Mouse (Mus musculus): Measurements from ENCODE around the gene C1qc.

The C1qc gene

DNA sequence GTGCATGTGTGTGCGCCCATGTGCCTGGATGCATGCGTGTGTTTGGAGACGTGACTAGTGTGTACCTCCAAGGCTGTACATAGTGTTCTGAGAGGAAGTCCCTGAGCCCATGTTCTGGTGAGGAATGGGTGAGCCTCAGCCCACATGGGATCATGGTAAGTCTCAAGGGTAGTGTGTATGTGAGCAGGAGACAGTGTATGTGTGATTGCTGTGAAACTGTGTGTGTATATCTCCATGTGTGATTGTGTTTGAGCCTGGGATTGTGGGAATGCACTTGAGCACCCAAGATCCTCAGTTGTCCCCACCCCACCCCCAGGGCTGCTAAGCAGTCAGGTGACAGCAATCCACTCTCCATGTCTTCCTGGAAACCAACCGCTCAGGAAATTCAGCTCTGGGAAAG is 2.0 kb upstream of the C1qc start:
- no peak for DNase-seq

- peak; percentile 62 for DNase-seq
Measured at GRCm38 (mm10) chr4:136893691-136894543, 1.1 kb upstream of the C1qc start.

DNA sequence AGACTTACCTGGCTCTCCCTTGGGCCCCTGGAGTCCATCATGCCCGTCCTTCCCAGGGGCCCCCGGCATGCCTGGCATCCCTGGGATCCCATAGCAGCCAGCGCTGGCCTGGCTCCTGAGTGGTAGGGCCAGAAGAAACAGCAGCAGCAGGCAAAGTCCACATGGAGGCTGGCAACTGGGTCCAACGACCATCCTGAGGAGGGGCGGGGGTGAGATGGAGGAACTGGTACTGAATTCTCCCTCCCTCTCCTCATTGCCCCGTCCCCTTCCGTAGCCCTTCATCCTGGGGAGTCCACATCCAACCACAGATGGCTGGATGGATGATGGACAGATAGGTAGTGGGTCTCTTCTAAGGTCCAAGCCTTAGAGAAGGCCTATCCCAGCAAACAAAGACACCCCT is 494 bp downstream of the C1qc start:
- DNase-seq = no peak

GRCm38 (mm10) chr4:136891115-136891514 is 1.8 kb downstream of the C1qc start:
- no peak for DNase-seq

DNA sequence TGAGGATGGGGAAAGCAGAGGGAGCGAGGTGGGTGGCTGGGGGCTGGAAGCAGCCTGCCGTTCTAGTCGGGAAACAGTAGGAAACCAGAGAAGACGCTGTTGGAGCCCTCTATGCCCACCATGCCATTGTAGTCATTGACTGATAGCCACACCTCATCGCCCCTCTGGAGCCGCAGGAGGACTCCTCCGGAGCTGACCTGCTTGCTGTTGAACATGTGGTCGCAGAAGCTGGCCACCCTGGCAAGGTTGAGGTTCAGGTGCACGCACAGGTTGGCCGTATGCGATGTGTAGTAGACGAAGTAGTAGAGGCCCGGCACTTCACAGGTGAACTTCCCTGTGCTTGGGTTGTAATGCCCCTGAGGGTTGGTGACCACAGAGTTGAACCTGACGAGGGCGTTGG is 2.9 kb downstream of the C1qc start:
- DNase-seq = no peak

DNA sequence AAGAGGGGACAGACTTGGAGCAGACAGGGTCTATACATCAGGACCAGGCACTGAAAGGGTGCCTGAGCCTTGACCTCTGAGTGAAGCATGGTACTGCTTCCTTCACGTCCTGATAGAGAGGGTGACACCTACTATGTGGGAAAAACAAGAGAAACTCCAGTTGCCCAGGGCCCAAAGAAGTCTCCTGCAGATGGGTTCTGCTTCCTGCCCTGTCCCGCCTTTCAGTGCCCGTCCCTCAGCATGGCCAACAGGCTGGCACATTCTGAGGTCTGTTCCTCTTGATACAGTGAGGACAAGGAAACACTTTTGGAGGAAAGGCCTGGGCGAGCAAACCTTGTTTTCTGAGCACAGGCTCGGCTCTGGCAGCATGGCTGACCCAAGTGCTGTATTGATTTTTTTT is 5.2 kb downstream of the C1qc start:
- DNase-seq = no peak

- no peak for DNase-seq
Measured at GRCm38 (mm10) chr4:136886101-136886500, 6.8 kb downstream of the C1qc start, which contains the start of gene C1qb. TSS of gene C1qb (minus strand) at chr4:136886187.

DNA sequence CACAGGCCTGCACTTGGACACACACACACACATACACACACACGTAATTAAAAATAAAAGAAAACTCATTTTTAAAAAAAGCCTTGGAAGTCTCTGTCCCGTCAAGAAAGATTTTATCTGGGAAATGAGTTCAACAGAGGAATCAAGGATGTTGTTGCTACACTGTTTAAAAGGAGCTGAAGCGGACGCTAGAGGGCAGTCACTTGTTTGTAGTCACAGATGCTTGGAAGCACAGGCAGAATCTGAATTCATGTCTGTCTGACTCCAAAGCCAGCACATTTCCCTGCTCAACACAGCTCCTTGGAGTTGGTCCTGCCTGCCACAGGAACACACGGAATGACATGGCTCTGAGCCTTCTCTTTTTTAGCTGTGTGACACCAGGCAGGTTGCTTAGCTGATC is 14.3 kb downstream of the C1qc start:
- DNase-seq = no peak

GRCm38 (mm10) chr4:136878171-136878570 is 14.7 kb downstream of the C1qc start:
- DNase-seq = no peak

DNA sequence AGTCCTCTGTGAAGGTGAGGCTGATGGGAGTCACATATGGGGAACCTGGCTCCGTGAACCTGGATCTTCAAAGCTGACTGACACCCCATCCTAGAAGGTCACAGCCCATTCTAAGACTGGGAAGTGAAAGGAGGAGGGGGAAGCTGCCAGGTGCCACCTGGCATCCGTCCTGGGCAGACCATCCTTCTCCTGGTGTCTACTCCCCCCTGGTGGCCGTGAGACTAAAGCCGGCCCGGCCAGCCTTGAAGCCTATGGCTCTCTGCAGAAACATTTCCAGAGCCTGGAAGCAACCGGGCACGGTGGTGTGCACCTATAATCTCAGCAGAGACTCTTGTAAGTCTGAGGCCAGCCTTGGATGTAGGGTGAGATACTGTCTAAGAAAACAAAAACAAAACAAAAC is 15.9 kb downstream of the C1qc start:
- peak; percentile 47 for DNase-seq

GRCm38 (mm10) chr4:136875012-136875411 is 17.9 kb downstream of the C1qc start:
- DNase-seq = no peak

GRCm38 (mm10) chr4:136868371-136868770 is 24.5 kb downstream of the C1qc start:
- no peak for DNase-seq

DNA sequence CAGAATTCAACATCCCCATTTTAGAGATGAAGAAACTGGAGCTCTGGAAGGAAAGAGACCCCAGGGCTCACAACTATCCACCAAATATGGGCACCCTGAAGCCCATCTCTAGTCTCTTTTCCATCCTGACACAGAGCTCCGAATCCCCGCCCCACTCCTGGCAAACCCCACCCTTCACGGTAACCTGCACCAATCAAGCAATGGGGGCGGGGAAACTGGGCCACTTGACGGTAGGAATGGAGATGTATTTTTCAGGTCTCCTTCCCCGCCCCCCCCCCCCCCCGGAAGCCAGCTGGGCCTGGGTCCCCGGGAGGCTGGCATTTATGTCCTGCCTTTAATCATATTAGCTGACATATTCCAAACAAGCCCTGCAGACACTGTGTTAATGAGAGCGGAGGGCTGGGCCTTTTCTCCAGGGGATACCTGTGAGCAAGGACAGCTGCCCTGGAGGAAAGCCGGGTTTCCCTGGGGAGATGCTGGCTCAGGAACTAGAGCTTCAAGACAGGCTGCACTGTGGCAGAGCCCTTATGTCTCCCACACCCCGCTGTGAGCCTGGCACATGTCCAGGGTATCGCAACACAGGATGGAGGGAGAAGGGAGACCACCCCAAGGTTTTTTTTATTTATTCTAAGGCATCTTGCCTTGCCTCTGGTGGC is 25.0 kb downstream of the C1qc start:
- DNase-seq = no peak

DNA sequence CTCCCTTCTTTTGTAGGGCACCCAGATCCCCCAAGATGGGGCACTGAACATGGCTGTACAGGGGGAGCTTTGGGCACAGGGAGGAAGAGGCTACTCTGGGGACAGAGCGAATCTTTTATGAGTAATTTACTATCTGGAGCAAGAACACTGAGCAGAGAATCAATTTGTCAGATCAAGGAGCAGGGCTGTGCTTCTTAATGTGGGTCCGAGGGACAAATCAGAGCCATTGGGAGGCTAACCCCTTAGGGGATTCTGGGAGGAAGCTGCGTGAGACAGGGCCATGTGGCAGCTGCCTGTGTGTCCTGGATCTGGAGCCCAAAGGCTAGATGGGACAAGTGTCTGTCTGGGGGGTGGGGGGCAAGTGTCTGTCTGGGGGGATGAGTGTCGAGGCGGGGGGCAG is 27.3 kb downstream of the C1qc start:
- no peak for DNase-seq

- no peak for DNase-seq
Measured at GRCm38 (mm10) chr4:136864751-136865470, 28.0 kb downstream of the C1qc start.

GRCm38 (mm10) chr4:136863517-136863916 is 29.3 kb downstream of the C1qc start:
- DNase-seq = no peak

DNA sequence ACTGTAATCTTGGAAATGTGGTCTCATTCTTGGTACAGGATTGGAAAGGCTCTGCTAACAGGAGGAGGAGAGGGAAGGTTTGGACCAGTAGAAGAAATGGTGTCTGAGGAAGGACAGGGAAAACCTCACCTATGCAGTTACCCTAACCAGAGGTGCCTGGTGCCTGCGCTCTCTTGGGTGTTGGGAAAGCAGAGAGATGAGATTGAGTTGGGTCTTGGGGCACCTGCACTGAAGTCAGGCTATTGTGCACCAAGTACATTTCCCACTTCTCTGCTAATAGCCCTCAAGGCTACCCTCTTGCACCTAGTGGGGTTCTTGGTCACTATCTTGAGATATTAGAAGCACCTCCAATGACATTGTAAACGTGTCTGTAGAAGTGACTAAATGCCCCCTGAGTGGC is 30.5 kb downstream of the C1qc start:
- no peak for DNase-seq

GRCm38 (mm10) chr4:136861806-136862205 is 31.1 kb downstream of the C1qc start:
- no peak for DNase-seq

DNA sequence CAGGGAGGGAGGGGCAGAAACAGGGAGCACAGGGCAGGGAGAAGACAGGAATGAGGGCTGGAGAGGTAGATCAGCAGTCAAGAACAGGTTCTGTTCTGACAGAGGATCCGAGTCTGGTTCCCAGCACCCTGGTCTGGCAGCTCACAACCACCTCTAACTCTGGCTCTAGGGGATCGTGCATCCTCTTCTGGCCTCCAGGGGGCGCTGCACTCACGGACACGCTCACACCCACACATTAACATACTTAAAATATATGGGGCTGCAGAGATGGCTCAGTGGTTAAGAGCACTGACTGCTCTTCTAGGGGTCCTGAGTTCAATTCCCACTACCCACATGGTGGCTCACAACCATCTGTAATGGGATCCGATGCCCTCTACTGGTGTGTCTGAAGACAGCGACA is 32.8 kb downstream of the C1qc start:
- DNase-seq = no peak

GRCm38 (mm10) chr4:136855081-136855480 is 37.8 kb downstream of the C1qc start:
- DNase-seq = no peak

- DNase-seq = no peak
Measured at GRCm38 (mm10) chr4:136852989-136853388, 39.9 kb downstream of the C1qc start.

GRCm38 (mm10) chr4:136852119-136852518 is 40.7 kb downstream of the C1qc start:
- DNase-seq = no peak

GRCm38 (mm10) chr4:136848565-136848964 is 44.3 kb downstream of the C1qc start:
- DNase-seq = peak; percentile 39

- DNase-seq = no peak
Measured at GRCm38 (mm10) chr4:136847166-136847565, 45.7 kb downstream of the C1qc start.
